Mouse (Mus musculus): Measurements from ENCODE around the gene Atrx. TPM values are rescaled to one million over a fixed set of nuclear protein-coding genes. Genes with fewer than 3 reads are reported as not detected.
"Not testable (repeated sequence)": the region's sequence is repeated elsewhere in the genome, so short reads cannot be mapped to it uniquely, and the experiment has no call there.

The Atrx gene
- polyA plus RNA-seq, 1 experiment from 2014 or later: 261 TPM

- no peak overlapping the region for H3K9ac ChIP-seq (replicated peaks)
- no peak for ATAC-seq (ENCODE audit: insufficient number of reproducible peaks, insufficient read depth, low FRiP score, low TSS enrichment, low read depth)
- 85% methylated on average over 5 of the region's 5 CpGs for WGBS
Observed at GRCm38 (mm10) chrX:105924326-105925070, 4.7 kb downstream of the Atrx start.

GRCm38 (mm10) chrX:105923896-105924295, 5.3 kb downstream of the Atrx start:
- WGBS: no CpG with 5 or more reads among the region's 1 CpGs
- H3K36me3 ChIP-seq: peaks cover 8% of the 10 kb centered on the region; the same call in 1 of the 2 replicates
- ATAC-seq (ENCODE audit: insufficient number of reproducible peaks, insufficient read depth, low FRiP score, low TSS enrichment, low read depth): no peak
- no peak overlapping the region for H3K27ac ChIP-seq
- H3K4me2 ChIP-seq: no peak overlapping the region
- H3K4me3 ChIP-seq (replicated peaks): no peak overlapping the region
- H3K9ac ChIP-seq (replicated peaks): no peak overlapping the region
- H3K4me1 ChIP-seq (replicated peaks): peaks cover 7% of the 10 kb centered on the region; the same call in 1 of the 2 replicates
- no peaks in the 10 kb centered on the region for H3K27me3 ChIP-seq
- peaks cover 8% of the 10 kb centered on the region; the same call in 1 of the 2 replicates for H3K9me3 ChIP-seq

More at GRCm38 (mm10) chrX:105924326-105925070, 4.7 kb downstream of the Atrx start:
- Histone ChIP-seq H3K36me3 (peaks cover 8% of the 10 kb centered on the region; the same call in 1 of the 2 replicates), H3K4me1 (replicated peaks) (peaks cover 7% of the 10 kb centered on the region; the same call in 1 of the 2 replicates), H3K4me3 (replicated peaks) (no peak overlapping the region), H3K27ac (no peak overlapping the region), H3K9me3 (peaks cover 8% of the 10 kb centered on the region; the same call in 1 of the 2 replicates), H3K4me2 (no peak overlapping the region), H3K27me3 (no peaks in the 10 kb centered on the region)

DNA sequence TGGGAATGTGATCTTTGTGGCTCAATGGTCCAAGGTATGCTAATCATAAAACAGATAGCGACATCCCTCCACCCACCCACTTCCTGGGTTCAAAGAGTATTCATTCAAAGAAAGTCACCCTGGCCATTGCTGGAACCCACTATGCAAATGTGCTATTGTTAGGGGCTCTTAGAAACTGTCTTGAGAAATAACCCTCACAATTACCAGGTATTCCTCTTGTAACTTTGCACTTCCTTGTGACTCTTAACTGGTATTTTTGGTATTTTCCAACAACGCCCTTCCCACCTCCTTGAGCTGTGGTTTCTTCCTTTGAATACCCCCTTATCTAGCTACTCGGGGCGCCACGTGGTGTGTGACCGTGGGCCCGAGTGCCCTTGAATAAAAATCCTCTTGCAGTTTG, 6.2 kb downstream of the Atrx start:
- not testable (repeated sequence) for H3K27me3 ChIP-seq; H3K9me3 ChIP-seq; H3K4me1 ChIP-seq (replicated peaks); H3K36me3 ChIP-seq; ATAC-seq (ENCODE audit: insufficient number of reproducible peaks, insufficient read depth, low FRiP score, low TSS enrichment, low read depth); H3K4me3 ChIP-seq (replicated peaks); H3K4me2 ChIP-seq; H3K9ac ChIP-seq (replicated peaks); H3K27ac ChIP-seq
- 94% methylated on average over 7 of the region's 7 CpGs for WGBS

DNA sequence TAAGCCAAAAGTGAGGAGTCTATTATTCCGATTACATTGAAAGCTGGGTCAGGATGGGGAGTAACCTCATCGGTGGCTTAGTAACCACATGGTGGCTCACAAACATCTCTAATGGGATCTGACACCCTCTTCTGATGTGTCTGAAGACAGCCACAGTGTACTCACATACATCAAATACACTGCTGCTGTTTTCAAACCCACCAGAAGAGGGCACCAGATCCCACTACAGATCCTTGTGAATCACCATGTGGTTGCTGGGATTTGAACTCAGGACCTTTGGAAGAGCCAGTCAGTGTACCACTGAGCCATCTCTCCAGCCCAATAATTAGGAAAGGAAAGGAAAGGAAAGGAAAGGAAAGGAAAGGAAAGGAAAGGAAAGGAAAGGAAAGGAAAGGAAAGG, 7.8 kb downstream of the Atrx start:
- Histone ChIP-seq H3K4me2 (no peak overlapping the region), H3K9me3 (peaks cover 8% of the 10 kb centered on the region; the same call in 1 of the 2 replicates), H3K27me3 (no peaks in the 10 kb centered on the region), H3K4me3 (replicated peaks) (no peak overlapping the region), H3K36me3 (peaks cover 8% of the 10 kb centered on the region; the same call in 1 of the 2 replicates), H3K27ac (no peak overlapping the region), H3K4me1 (replicated peaks) (0 out of 2 replicates have a peak, but pooled peaks cover 3% of the 10 kb centered on the region), H3K9ac (replicated peaks) (no peak overlapping the region)
- WGBS: 89% methylated on average over 2 of the region's 2 CpGs
- ATAC-seq (ENCODE audit: insufficient number of reproducible peaks, insufficient read depth, low FRiP score, low TSS enrichment, low read depth): no peak

DNA sequence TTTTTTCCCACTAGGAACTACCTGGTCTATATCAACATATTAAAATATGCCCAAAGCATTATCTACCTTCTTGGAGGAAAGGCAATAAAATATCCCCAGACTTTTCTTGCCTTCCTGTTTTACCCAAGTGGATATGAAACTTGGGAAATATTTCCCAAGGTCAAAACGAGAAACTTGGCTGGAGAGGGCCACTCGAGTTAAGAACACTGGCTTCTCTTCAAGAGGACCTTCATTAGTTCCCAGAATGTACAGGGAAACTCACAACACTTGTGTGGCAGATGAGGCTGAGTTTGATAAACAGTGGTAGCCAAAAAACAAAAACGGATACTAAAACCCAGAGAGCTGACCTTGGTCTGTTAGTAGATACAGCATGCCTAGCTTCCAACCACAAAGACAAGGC, 17.5 kb downstream of the Atrx start:
- H3K36me3 ChIP-seq: no peaks in the 10 kb centered on the region
- ATAC-seq (ENCODE audit: insufficient number of reproducible peaks, insufficient read depth, low FRiP score, low TSS enrichment, low read depth): no peak
- no peak overlapping the region for H3K4me3 ChIP-seq (replicated peaks)
- no peaks in the 10 kb centered on the region for H3K27me3 ChIP-seq
- no peak overlapping the region for H3K27ac ChIP-seq
- no peak overlapping the region for H3K4me2 ChIP-seq
- WGBS: 81% methylated on average over 3 of the region's 3 CpGs
- no peak overlapping the region for H3K9ac ChIP-seq (replicated peaks)
- H3K4me1 ChIP-seq (replicated peaks): no peaks in the 10 kb centered on the region
- H3K9me3 ChIP-seq: no peaks in the 10 kb centered on the region

DNA sequence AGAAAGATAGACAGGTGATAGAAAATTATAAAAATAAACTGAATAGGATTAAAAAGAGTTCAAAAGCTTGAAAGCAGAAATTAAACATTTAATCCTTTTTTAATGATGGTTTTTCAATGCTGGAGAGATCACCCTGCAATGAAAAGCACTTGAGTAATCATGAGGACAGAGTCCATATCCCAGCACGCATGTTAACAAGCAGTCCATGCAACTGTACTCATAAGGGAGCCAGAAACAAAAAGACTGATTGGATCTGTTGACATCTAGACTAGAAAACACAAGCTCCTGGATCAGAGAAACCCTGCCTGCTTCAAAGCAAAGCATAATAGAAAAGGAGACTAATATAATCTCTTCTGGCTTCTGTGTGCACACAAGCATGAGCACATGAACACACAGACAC, 27.6 kb downstream of the Atrx start:
- WGBS: 89% methylated on average over 1 of the region's 1 CpGs
- no peak overlapping the region for H3K27ac ChIP-seq
- H3K27me3 ChIP-seq: 0 out of 2 replicates have a peak, but pooled peaks cover 3% of the 10 kb centered on the region
- H3K4me2 ChIP-seq: no peak overlapping the region
- H3K4me1 ChIP-seq (replicated peaks): no peaks in the 10 kb centered on the region
- H3K36me3 ChIP-seq: no peaks in the 10 kb centered on the region; the same call in 1 of the 2 replicates
- ATAC-seq (ENCODE audit: insufficient number of reproducible peaks, insufficient read depth, low FRiP score, low TSS enrichment, low read depth): no peak
- H3K4me3 ChIP-seq (replicated peaks): no peak overlapping the region
- no peaks in the 10 kb centered on the region for H3K9me3 ChIP-seq
- no peak overlapping the region for H3K9ac ChIP-seq (replicated peaks)

GRCm38 (mm10) chrX:105886921-105887320, 42.3 kb downstream of the Atrx start:
- Histone ChIP-seq H3K36me3 (0 out of 2 replicates have a peak, but pooled peaks cover 3% of the 10 kb centered on the region), H3K4me3 (replicated peaks) (no peak overlapping the region), H3K4me2 (no peak overlapping the region), H3K27ac (no peak overlapping the region), H3K9ac (replicated peaks) (no peak overlapping the region), H3K27me3 (no peaks in the 10 kb centered on the region), H3K4me1 (replicated peaks) (no peaks in the 10 kb centered on the region), H3K9me3 (no peaks in the 10 kb centered on the region)
- no peak for ATAC-seq (ENCODE audit: insufficient number of reproducible peaks, insufficient read depth, low FRiP score, low TSS enrichment, low read depth)
- 89% methylated on average over 2 of the region's 2 CpGs for WGBS

GRCm38 (mm10) chrX:105864367-105864766, 64.8 kb downstream of the Atrx start:
- H3K4me3 ChIP-seq (replicated peaks): no peak overlapping the region
- no peaks in the 10 kb centered on the region for H3K4me1 ChIP-seq (replicated peaks)
- no peak overlapping the region for H3K4me2 ChIP-seq
- no peaks in the 10 kb centered on the region for H3K27me3 ChIP-seq
- no peak for ATAC-seq (ENCODE audit: insufficient number of reproducible peaks, insufficient read depth, low FRiP score, low TSS enrichment, low read depth)
- no peaks in the 10 kb centered on the region for H3K9me3 ChIP-seq
- H3K9ac ChIP-seq (replicated peaks): no peak overlapping the region
- H3K36me3 ChIP-seq: peaks cover 12% of the 10 kb centered on the region
- 79% methylated on average over 5 of the region's 5 CpGs for WGBS
- no peak overlapping the region for H3K27ac ChIP-seq

GRCm38 (mm10) chrX:105824462-105824861, 104.7 kb downstream of the Atrx start:
- no peak overlapping the region for H3K9ac ChIP-seq (replicated peaks)
- no peaks in the 10 kb centered on the region for H3K4me1 ChIP-seq (replicated peaks)
- H3K27ac ChIP-seq: no peak overlapping the region
- no peaks in the 10 kb centered on the region for H3K9me3 ChIP-seq
- H3K4me2 ChIP-seq: no peak overlapping the region
- H3K36me3 ChIP-seq: peaks cover 37% of the 10 kb centered on the region
- H3K27me3 ChIP-seq: peaks cover 9% of the 10 kb centered on the region; the same call in 1 of the 2 replicates
- H3K4me3 ChIP-seq (replicated peaks): no peak overlapping the region
- 86% methylated on average over 5 of the region's 5 CpGs for WGBS
- no peak for ATAC-seq (ENCODE audit: insufficient number of reproducible peaks, insufficient read depth, low FRiP score, low TSS enrichment, low read depth)

- no peak overlapping the region for H3K27ac ChIP-seq
- ATAC-seq (ENCODE audit: insufficient number of reproducible peaks, insufficient read depth, low FRiP score, low TSS enrichment, low read depth): no peak
- WGBS: 48% methylated on average over 8 of the region's 8 CpGs
Observed at GRCm38 (mm10) chrX:105794806-105795403, 134.3 kb downstream of the Atrx start.

GRCm38 (mm10) chrX:105773281-105773680, 155.9 kb downstream of the Atrx start:
- Histone ChIP-seq H3K27me3 (peaks cover 34% of the 10 kb centered on the region), H3K4me3 (replicated peaks) (no peak overlapping the region), H3K9ac (replicated peaks) (no peak overlapping the region), H3K27ac (no peak overlapping the region), H3K9me3 (no peaks in the 10 kb centered on the region), H3K4me1 (replicated peaks) (no peaks in the 10 kb centered on the region), H3K36me3 (no peaks in the 10 kb centered on the region), H3K4me2 (no peak overlapping the region)
- ATAC-seq (ENCODE audit: insufficient number of reproducible peaks, insufficient read depth, low FRiP score, low TSS enrichment, low read depth): no peak
- 81% methylated on average over 5 of the region's 5 CpGs for WGBS

More at GRCm38 (mm10) chrX:105794806-105795403, 134.3 kb downstream of the Atrx start:
- Histone ChIP-seq H3K4me1 (replicated peaks) (no peaks in the 10 kb centered on the region), H3K9me3 (no peaks in the 10 kb centered on the region), H3K36me3 (peaks cover 4% of the 10 kb centered on the region; the same call in 1 of the 2 replicates), H3K4me2 (no peak overlapping the region), H3K4me3 (replicated peaks) (no peak overlapping the region), H3K27me3 (peaks cover 24% of the 10 kb centered on the region; the same call in 1 of the 2 replicates), H3K9ac (replicated peaks) (no peak overlapping the region)

All from limb, embryonic 12.5 days (tissue).